Mouse (Mus musculus) left cerebral cortex, adult 9 months (tissue): ENCODE data around the gene Cdh15.

Experiments
- DNase-seq, 2 experiments: peaks; one replicate each; pipeline ENCODE4 v3.0.0; 2022; ENCODE audit warnings: low spot score in 2 of 2

Gene Cdh15

GRCm38 (mm10) chr8:122891440-122891839 is 43.7 kb downstream of the Cdh15 start:
- DNase-seq: no peak

GRCm38 (mm10) chr8:122893451-122893850 is 45.7 kb downstream of the Cdh15 start:
- DNase-seq: no peak

DNA sequence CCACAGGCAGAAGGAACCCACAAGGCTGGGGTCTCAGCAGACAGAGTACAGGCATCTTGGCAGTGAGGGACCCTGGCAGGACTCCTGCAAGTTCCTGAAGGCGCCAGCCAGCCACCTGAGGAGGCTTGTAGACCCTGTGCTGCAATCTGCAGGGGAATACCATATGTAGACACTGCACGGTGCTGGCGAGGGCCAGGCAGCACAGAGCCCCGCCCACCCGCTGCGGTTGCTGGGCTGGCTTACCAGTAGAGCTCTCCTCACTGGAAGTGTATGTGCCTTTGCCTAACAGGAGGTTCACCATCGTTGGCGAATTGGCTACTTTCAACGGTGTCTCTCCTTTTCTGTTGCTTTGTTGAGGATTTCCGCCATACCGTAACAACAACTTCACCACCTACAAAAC is 48.6 kb downstream of the Cdh15 start:
- no peak for DNase-seq

- DNase-seq: no peak
Measured at GRCm38 (mm10) chr8:122897200-122897599, 49.4 kb downstream of the Cdh15 start.

- DNase-seq: no peak
Measured at GRCm38 (mm10) chr8:122898018-122898417, 50.3 kb downstream of the Cdh15 start.

DNA sequence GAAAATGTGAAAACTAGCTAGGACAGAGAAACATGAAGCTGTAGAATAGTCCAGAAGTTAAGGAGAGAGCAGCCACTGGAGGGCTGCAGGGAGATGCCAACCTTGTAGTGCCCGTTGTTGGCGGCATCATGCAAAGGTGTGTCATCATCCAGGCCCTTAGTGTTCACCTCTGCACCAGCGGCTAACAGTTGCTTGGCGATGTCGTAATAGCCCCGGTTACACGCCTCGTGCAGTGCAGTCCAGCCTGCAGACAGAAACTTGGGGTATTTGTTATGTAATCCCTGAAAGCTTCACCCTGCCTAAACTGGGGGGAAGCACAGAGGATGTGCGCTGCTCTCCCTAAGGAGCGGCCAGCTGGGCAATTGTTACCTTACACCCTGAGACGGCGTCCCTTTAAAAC is 50.7 kb downstream of the Cdh15 start:
- DNase-seq: no peak

DNA sequence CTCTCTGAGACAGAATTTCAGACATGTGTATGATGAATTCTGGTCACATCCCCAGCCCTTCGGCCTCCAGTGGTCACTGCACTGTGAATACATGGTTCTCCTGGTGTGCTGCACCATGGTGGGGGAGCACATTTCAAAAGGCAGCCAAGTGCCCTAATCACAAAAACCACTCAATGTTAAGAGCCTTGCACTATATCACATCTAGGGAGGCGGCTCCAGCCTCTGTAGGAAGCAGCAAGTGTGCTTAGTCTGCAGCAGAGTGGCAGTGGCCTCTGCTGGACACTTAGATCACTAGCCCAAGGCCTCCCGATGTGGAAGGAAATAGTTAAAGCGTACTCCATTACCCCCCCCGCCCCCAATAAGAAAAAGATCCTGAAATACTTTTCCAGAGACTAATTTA is 51.3 kb downstream of the Cdh15 start:
- no peak for DNase-seq

GRCm38 (mm10) chr8:122901476-122901875 is 53.7 kb downstream of the Cdh15 start:
- DNase-seq: no peak

DNA sequence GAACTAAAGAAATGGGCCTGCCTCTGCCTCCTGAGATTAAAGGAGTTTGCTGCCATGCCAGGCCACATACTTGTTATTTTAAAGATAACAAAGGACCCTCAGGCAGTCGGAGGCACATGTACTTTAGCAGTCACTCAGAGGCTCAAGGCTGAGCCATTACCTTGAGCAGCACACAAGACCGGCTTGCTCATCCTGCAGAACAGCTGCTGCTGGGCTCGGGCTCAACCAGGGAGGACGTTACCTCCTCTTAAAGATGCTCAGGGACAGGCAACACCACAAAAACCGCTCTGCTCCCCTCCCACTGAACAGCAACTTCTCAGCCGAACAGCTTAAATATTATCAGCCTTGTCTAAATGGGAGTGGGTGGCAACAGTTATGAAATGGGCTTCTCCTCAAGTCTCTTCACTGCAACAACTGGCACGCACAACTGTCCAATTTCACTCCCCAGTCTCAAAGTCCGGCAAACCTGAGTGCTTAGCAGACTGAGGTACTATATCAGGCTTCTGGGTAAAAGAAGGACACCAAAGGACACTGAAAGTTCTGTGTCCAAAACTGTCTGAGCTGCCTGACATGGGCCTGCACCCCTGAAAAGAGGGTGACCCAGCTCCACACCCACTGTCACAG is 54.2 kb downstream of the Cdh15 start:
- no peak for DNase-seq

- DNase-seq: no peak
Measured at GRCm38 (mm10) chr8:122902581-122902980, 54.8 kb downstream of the Cdh15 start.

DNA sequence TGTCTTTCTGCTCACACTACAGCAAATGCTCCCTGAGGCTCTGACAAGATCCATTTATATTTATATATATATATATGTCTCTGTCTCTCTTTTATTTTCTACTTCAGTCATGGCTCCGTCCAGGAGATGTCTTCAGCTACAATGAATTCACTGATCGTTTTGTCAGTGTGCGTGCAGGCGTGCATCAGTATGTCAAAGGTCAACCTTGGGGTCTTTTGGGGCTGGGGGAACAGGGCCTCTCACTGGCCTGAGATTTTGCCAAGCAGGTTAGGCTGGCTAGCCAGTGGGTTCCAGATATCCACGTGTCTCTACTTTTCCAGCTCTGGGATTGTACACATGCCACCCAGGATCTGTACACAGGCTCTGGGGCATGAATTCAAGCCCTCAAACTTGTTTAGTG is 55.2 kb downstream of the Cdh15 start:
- DNase-seq: no peak

GRCm38 (mm10) chr8:122904496-122904895 is 56.7 kb downstream of the Cdh15 start:
- no peak for DNase-seq

GRCm38 (mm10) chr8:122905346-122905745 is 57.6 kb downstream of the Cdh15 start:
- no peak for DNase-seq

DNA sequence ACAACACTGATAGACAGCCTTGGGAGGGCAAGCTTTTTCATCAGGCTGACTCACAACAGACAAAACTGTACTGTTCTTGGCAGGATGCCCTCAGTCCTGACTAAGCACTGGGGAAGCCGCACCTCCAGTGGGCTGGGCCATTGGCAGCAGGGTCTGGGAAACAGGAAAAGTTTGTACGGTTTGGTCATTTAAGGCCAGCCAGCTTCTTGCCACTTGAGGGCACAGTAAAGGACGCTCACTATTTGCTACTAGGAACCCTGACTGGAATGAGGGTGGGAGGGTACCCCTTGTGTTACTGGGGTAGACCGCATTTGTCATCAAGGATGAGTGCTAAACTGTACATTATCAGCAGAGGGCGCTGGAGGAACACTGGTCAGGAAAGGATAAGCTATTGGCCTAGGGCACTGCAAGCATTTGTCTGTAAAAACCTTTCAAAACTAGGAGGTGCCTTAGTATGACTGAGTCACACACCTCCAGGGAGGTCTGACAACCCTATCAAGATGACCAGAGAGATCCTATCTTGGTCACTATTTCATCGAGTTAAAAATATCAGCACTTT is 58.8 kb downstream of the Cdh15 start:
- DNase-seq: peak; percentile 80 to 94

GRCm38 (mm10) chr8:122912150-122912549 is 64.4 kb downstream of the Cdh15 start:
- no peak for DNase-seq

DNA sequence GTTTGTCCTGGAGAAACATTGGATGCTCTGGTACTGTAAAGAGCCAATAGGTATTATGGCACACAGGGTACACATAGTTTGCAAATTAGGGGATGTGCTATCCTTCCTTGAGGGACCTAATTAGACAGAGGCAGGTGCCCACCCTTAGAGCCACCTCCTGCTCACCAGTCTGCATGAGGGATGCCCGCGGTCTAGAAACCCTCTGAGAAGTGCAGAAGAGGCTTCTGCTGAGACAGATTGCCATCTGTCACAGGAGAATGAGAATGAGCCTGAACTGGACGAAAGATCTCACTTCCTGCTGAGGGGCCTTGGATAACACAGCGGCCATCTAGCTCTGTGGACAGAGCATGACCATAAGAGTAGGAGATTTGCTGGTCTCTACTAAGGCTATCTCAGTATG is 65.1 kb downstream of the Cdh15 start:
- no peak for DNase-seq

DNA sequence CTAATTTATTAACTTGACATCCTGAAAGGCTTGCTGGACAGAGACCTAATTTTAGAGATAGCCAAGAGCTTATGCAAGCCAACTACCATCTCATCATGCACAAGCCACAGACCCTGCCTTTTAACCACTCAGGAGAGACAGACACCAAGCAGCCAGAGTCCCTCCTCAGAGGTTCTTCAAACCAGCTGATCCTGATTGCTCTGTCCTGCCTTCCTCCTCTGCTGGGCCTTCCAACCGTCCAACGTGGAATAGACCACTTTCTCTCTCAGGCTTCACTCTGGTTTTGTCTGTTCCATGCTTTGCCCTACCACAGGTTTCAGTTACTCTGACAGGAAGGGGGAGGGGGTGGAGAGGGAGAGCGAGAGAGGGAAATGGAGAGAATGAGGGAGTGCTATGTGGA is 69.0 kb downstream of the Cdh15 start:
- no peak for DNase-seq
